Comparison of ENCODE assay signal across 15 mouse cellular contexts in the genomic region with DNA sequence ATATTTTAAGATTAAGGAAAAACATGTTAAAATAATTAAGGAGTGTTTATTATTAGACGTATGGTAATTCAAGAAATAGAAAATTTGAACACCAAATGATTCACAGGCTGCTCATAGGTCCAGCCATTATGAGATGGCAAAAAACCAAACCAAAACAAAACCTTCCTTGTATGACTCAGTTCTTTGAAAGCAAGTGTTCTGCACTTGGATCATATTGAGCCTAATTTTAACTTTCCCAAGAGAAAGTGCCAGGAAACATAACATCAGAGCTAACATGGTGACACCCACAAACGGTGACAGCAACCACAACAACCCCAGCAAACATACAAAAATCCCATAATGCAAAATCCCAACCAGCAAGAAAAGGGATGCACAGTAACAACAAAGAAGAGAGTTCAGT.
"Had no signal": no experiment of that assay in that cellular context is flagged by ENCODE, and none has a peak within 500 bp of the region (broad histone marks: within the 10 kb centered on the region; RNA-seq: fewer than 3 reads in every experiment).

No protein-coding gene starts in this region.

- H3K4me1 ChIP-seq: liver, embryonic 13.5 days; megakaryocyte, embryonic 14.5 days; midbrain, embryonic 10.5 days; midbrain, embryonic 13.5 days had no signal

- H3K9ac ChIP-seq: liver, embryonic 13.5 days; lung, embryonic 14.5 days; midbrain, embryonic 13.5 days had no signal

- H3K4me2 ChIP-seq: liver, embryonic 13.5 days; lung, embryonic 14.5 days; midbrain, embryonic 13.5 days had no signal

- H3K9me3 ChIP-seq: liver, embryonic 13.5 days; megakaryocyte, embryonic 14.5 days; midbrain, embryonic 10.5 days; midbrain, embryonic 13.5 days had no signal

- H3K36me3 ChIP-seq: liver, embryonic 13.5 days; midbrain, embryonic 10.5 days; midbrain, embryonic 13.5 days had no signal

- DNase-seq: kidney, postnatal 25 days; layer of hippocampus, postnatal 36 days; liver, embryonic 13.5 days; lung, embryonic 14.5 days; lung, postnatal 36 days; thymus, adult 2 months; thymus, postnatal 14 days; thymus, postnatal 4 days had no signal

- H3K27ac ChIP-seq: kidney, postnatal 0 days; left cerebral cortex, adult 2 months; liver, embryonic 13.5 days; midbrain, embryonic 10.5 days; midbrain, embryonic 13.5 days had no signal

- ATAC-seq: lung, postnatal 0 days; midbrain, embryonic 13.5 days; midbrain, embryonic 16.5 days had no signal

- H3K27me3 ChIP-seq: liver, embryonic 13.5 days; megakaryocyte, embryonic 14.5 days; midbrain, embryonic 13.5 days had no signal

- H3K4me3 ChIP-seq: left cerebral cortex, adult 2 months; liver, embryonic 13.5 days; megakaryocyte, embryonic 14.5 days; midbrain, embryonic 10.5 days; midbrain, embryonic 13.5 days had no signal
